Mouse (Mus musculus) kidney, adult 2 months (tissue): ENCODE data around the gene Cebpa. TPM values are rescaled to one million over a fixed set of nuclear protein-coding genes. Genes with fewer than 3 reads are reported as not detected.
A peak's percentile ranks its signal among the peaks of the same experiment; 100 is the strongest.

Experiments used
- DNase-seq: peaks from one replicate; pipeline ENCODE4 v3.0.0; 2021
- H3K27ac ChIP-seq: fragments of 200-500 bp; 2 replicates; pipeline ENCODE4 v1.5.1; 2012; ENCODE audit warnings: low read depth, low read length, control low read depth, inconsistent platforms; ENCODE audit not compliant: insufficient read depth
- H3K27me3 ChIP-seq: fragments of 200-500 bp; replicated peaks from 2 replicates; pipeline ENCODE4 v1.6.1; 2012; ENCODE audit warnings: mild to moderate bottlenecking, moderate library complexity, low read length, inconsistent platforms; ENCODE audit not compliant: control insufficient read depth, insufficient read depth
- H3K36me3 ChIP-seq: fragments of 200-500 bp; 2 replicates; pipeline ENCODE4 v1.6.1; 2012; ENCODE audit warnings: mild to moderate bottlenecking, moderate library complexity, low read length, inconsistent platforms; ENCODE audit not compliant: control insufficient read depth, insufficient read depth
- H3K4me1 ChIP-seq: fragments of 200-500 bp; 2 replicates; pipeline ENCODE4 v1.6.1; 2011; ENCODE audit warnings: low read length; ENCODE audit not compliant: control insufficient read depth, insufficient read depth
- H3K4me3 ChIP-seq: fragments of 200-500 bp; 2 replicates; pipeline ENCODE4 v1.5.1; 2011; ENCODE audit warnings: mild to moderate bottlenecking, low read depth, low read length, control low read depth; ENCODE audit not compliant: insufficient read depth
- CTCF ChIP-seq: fragments of 200-500 bp; conservative IDR thresholded peaks from 2 replicates; pipeline ENCODE4 v1.5.1; 2011; ENCODE audit warnings: low read depth, mild to moderate bottlenecking, control low read depth, low read length, moderate library complexity, mixed read lengths; ENCODE audit not compliant: insufficient read depth, insufficient read length
- POLR2A ChIP-seq: fragments of 200-500 bp; IDR thresholded peaks from one replicate; pipeline ENCODE4 v1.6.1; 2011; ENCODE audit warnings: low read depth, low read length, control low read depth
- WGBS: fragments of 180-500 bp; shearing (Covaris S2); methylation state at CpG from one replicate; pipeline ENCODE4 v1.1.7; 2018; 5-methylcytosine and 5-hydroxymethylcytosine counted together
- polyA plus RNA-seq: library from polyadenylated mRNA; depleted of rRNA; stranded (reverse); fragments of >200 nt; gene quantifications from 2 replicates; pipeline ENCODE4 v1.2.3, GENCODE M21; 2012

Gene Cebpa
- polyA plus RNA-seq, 1 experiment = 41.6 TPM

- 18% methylated on average over 10 of the region's 10 CpGs for WGBS
- Histone ChIP-seq H3K4me3 (no peak overlapping the region), H3K27me3 (no peaks in the 10 kb centered on the region), H3K27ac (peak overlapping the region; percentile 89), H3K4me1 (peaks cover 44% of the 10 kb centered on the region), H3K36me3 (no peaks in the 10 kb centered on the region)
- no peak for TF ChIP-seq POLR2A
- no peak for TF ChIP-seq CTCF
- peak; percentile 93 for DNase-seq
Observed at GRCm38 (mm10) chr7:35146269-35146668, 27.2 kb downstream of the Cebpa start.

- no peak for TF ChIP-seq CTCF
- no peak for TF ChIP-seq POLR2A
- Histone ChIP-seq H3K36me3 (no peaks in the 10 kb centered on the region), H3K4me3 (no peak overlapping the region), H3K27me3 (no peaks in the 10 kb centered on the region), H3K27ac (no peak overlapping the region), H3K4me1 (peaks cover 22% of the 10 kb centered on the region)
- WGBS = 66% methylated on average over 15 of the region's 15 CpGs
- DNase-seq = peak; percentile 29
Observed at GRCm38 (mm10) chr7:35149616-35150433, 30.7 kb downstream of the Cebpa start.

GRCm38 (mm10) chr7:35150860-35151259, 31.8 kb downstream of the Cebpa start:
- no peak overlapping the region for H3K27ac ChIP-seq
- peak; percentile 13 for DNase-seq
- no peaks in the 10 kb centered on the region for H3K36me3 ChIP-seq
- no peak overlapping the region for H3K4me3 ChIP-seq
- no peaks in the 10 kb centered on the region for H3K27me3 ChIP-seq
- 79% methylated on average over 5 of the region's 5 CpGs for WGBS
- H3K4me1 ChIP-seq = peaks cover 11% of the 10 kb centered on the region
- TF ChIP-seq CTCF (no peak), POLR2A (no peak)

GRCm38 (mm10) chr7:35154449-35154848, 35.4 kb downstream of the Cebpa start:
- Histone ChIP-seq H3K4me3 (no peak overlapping the region), H3K4me1 (no peaks in the 10 kb centered on the region), H3K36me3 (no peaks in the 10 kb centered on the region), H3K27ac (no peak overlapping the region), H3K27me3 (no peaks in the 10 kb centered on the region)
- TF ChIP-seq CTCF (no peak), POLR2A (no peak)
- DNase-seq = no peak
- 82% methylated on average over 12 of the region's 12 CpGs for WGBS

GRCm38 (mm10) chr7:35156561-35157477, 37.7 kb downstream of the Cebpa start:
- no peaks in the 10 kb centered on the region for H3K27me3 ChIP-seq
- no peak overlapping the region for H3K27ac ChIP-seq
- TF ChIP-seq CTCF (no peak), POLR2A (no peak)
- WGBS = 58% methylated on average over 16 of the region's 16 CpGs
- no peaks in the 10 kb centered on the region for H3K4me1 ChIP-seq
- no peak overlapping the region for H3K4me3 ChIP-seq
- DNase-seq = no peak
- H3K36me3 ChIP-seq = no peaks in the 10 kb centered on the region

- no peak overlapping the region for H3K27ac ChIP-seq
- WGBS = 74% methylated on average over 3 of the region's 3 CpGs
- no peaks in the 10 kb centered on the region for H3K27me3 ChIP-seq
- TF ChIP-seq CTCF (no peak), POLR2A (no peak)
- no peaks in the 10 kb centered on the region for H3K4me1 ChIP-seq
- no peaks in the 10 kb centered on the region for H3K36me3 ChIP-seq
- DNase-seq = no peak
- no peak overlapping the region for H3K4me3 ChIP-seq
Observed at GRCm38 (mm10) chr7:35157512-35157911, 38.4 kb downstream of the Cebpa start.

GRCm38 (mm10) chr7:35162443-35162842, 43.4 kb downstream of the Cebpa start:
- no peaks in the 10 kb centered on the region for H3K4me1 ChIP-seq
- H3K27me3 ChIP-seq = no peaks in the 10 kb centered on the region
- no peak overlapping the region for H3K27ac ChIP-seq
- DNase-seq = no peak
- TF ChIP-seq CTCF (no peak), POLR2A (no peak)
- WGBS = 75% methylated on average over 6 of the region's 6 CpGs
- no peaks in the 10 kb centered on the region for H3K36me3 ChIP-seq
- H3K4me3 ChIP-seq = no peak overlapping the region
